Mouse (Mus musculus) erythroblast, embryonic 14.5 days (primary cell): ENCODE data around the gene Kcnh7.

Source experiments
- GATA1 ChIP-seq: IDR thresholded peaks from 2 replicates; pipeline ENCODE4 v1.6.1; 2012; ENCODE audit warnings: low read length, inconsistent platforms, mixed read lengths
- TAL1 ChIP-seq: IDR thresholded peaks from 3 replicates; pipeline ENCODE4 v1.6.1; 2012; ENCODE audit warnings: low read length, inconsistent platforms, mixed read lengths

DNA sequence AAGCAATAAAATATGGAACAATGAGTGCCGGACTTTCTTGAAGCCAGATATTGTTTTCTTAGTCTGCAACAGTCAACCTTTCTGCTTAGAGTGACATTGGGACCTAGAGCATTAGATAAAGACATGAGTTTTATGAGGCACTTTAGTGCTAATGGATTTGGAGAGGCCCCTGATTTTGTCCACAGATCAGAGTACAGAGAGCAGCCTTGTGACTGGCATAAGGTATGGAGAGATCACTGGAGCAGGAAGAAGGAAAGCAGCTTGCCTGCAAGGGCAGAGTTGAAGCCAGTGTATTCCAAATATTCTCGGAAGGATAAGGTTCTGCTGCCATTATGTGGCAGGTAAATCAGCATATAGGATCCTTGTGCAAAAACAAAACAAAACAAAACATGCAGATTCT is 93.6 kb downstream of the Kcnh7 start:
- TF ChIP-seq GATA1 (no peak), TAL1 (no peak)
